Mouse (Mus musculus): ENCODE measurements around the gene Tlk2. TPM values are rescaled to one million over a fixed set of nuclear protein-coding genes. Genes with fewer than 3 reads are reported as not detected.

Gene Tlk2
- polyA plus RNA-seq, 1 experiment from 2014 or later = 29.6 TPM

GRCm38 (mm10) chr11:105292124-105293071 is 113.8 kb downstream of the Tlk2 start, which contains the start of gene Mrc2:
Gene Mrc2, plus strand, starts transcription at chr11:105292643.
- no peaks in the 10 kb centered on the region for H3K9me3 ChIP-seq
- peak within 1 kb of the TSS; percentile 80 for H3K4me3 ChIP-seq (replicated peaks)
- peak within 1 kb of the TSS; percentile 93 for H3K9ac ChIP-seq (replicated peaks)
- H3K4me2 ChIP-seq = peak within 1 kb of the TSS; percentile 90
- H3K4me1 ChIP-seq (replicated peaks) = peaks cover 54% of the 10 kb centered on the region
- H3K36me3 ChIP-seq = peaks cover 29% of the 10 kb centered on the region
- ATAC-seq (ENCODE audit: insufficient number of reproducible peaks, insufficient read depth, low FRiP score, low TSS enrichment, low read depth) = peak; percentile 64
- under 1% methylated on average over 69 of the region's 75 CpGs for WGBS
- H3K27me3 ChIP-seq = no peaks in the 10 kb centered on the region
- peak within 1 kb of the TSS; percentile 99 for H3K27ac ChIP-seq

GRCm38 (mm10) chr11:105293101-105293581 is 114.5 kb downstream of the Tlk2 start:
- ATAC-seq (ENCODE audit: insufficient number of reproducible peaks, insufficient read depth, low FRiP score, low TSS enrichment, low read depth) = peak; percentile 41
- H3K36me3 ChIP-seq = peaks cover 32% of the 10 kb centered on the region
- peak overlapping the region; percentile 90 for H3K4me2 ChIP-seq
- peak overlapping the region; percentile 99 for H3K27ac ChIP-seq
- H3K9me3 ChIP-seq = no peaks in the 10 kb centered on the region
- under 1% methylated on average over 26 of the region's 26 CpGs for WGBS
- H3K27me3 ChIP-seq = no peaks in the 10 kb centered on the region
- H3K4me1 ChIP-seq (replicated peaks) = peaks cover 54% of the 10 kb centered on the region
- peak overlapping the region; percentile 93 for H3K9ac ChIP-seq (replicated peaks)
- peak overlapping the region; percentile 80 for H3K4me3 ChIP-seq (replicated peaks)

- H3K27me3 ChIP-seq = no peaks in the 10 kb centered on the region
- WGBS = 1% methylated on average over 9 of the region's 9 CpGs
- peak overlapping the region; percentile 99 for H3K27ac ChIP-seq
- peaks cover 35% of the 10 kb centered on the region for H3K36me3 ChIP-seq
- H3K9me3 ChIP-seq = no peaks in the 10 kb centered on the region
- H3K4me3 ChIP-seq (replicated peaks) = peak overlapping the region; percentile 80
- H3K9ac ChIP-seq (replicated peaks) = peak overlapping the region; percentile 93
- H3K4me1 ChIP-seq (replicated peaks) = peaks cover 48% of the 10 kb centered on the region
- H3K4me2 ChIP-seq = peak overlapping the region; percentile 90
- ATAC-seq (ENCODE audit: insufficient number of reproducible peaks, insufficient read depth, low FRiP score, low TSS enrichment, low read depth) = no peak
Observed at GRCm38 (mm10) chr11:105293901-105294494, 115.4 kb downstream of the Tlk2 start.

- Histone ChIP-seq H3K4me2 (no peak overlapping the region), H3K9me3 (no peaks in the 10 kb centered on the region), H3K27me3 (no peaks in the 10 kb centered on the region), H3K9ac (replicated peaks) (no peak overlapping the region), H3K4me1 (replicated peaks) (peaks cover 27% of the 10 kb centered on the region), H3K27ac (no peak overlapping the region), H3K4me3 (replicated peaks) (no peak overlapping the region), H3K36me3 (peaks cover 49% of the 10 kb centered on the region)
- ATAC-seq (ENCODE audit: insufficient number of reproducible peaks, insufficient read depth, low FRiP score, low TSS enrichment, low read depth) = no peak
- 88% methylated on average over 10 of the region's 10 CpGs for WGBS
Observed at GRCm38 (mm10) chr11:105296084-105296483, 117.5 kb downstream of the Tlk2 start.

- Histone ChIP-seq H3K9me3 (no peaks in the 10 kb centered on the region), H3K4me1 (replicated peaks) (peaks cover 47% of the 10 kb centered on the region), H3K4me3 (replicated peaks) (no peak overlapping the region), H3K27me3 (no peaks in the 10 kb centered on the region), H3K9ac (replicated peaks) (no peak overlapping the region), H3K27ac (no peak overlapping the region), H3K4me2 (no peak overlapping the region), H3K36me3 (peaks cover 45% of the 10 kb centered on the region)
- 94% methylated on average over 7 of the region's 7 CpGs for WGBS
- ATAC-seq (ENCODE audit: insufficient number of reproducible peaks, insufficient read depth, low FRiP score, low TSS enrichment, low read depth) = no peak
Observed at GRCm38 (mm10) chr11:105310197-105310596, 131.6 kb downstream of the Tlk2 start.

- Histone ChIP-seq H3K27me3 (no peaks in the 10 kb centered on the region), H3K4me2 (peak overlapping the region; percentile 24; the same call in 1 of the 2 replicates), H3K4me1 (replicated peaks) (peaks cover 47% of the 10 kb centered on the region), H3K4me3 (replicated peaks) (no peak overlapping the region), H3K9me3 (no peaks in the 10 kb centered on the region), H3K27ac (peak overlapping the region; percentile 83), H3K9ac (replicated peaks) (no peak overlapping the region), H3K36me3 (peaks cover 42% of the 10 kb centered on the region)
- 65% methylated on average over 24 of the region's 24 CpGs for WGBS
- ATAC-seq (ENCODE audit: insufficient number of reproducible peaks, insufficient read depth, low FRiP score, low TSS enrichment, low read depth) = no peak
Observed at GRCm38 (mm10) chr11:105311291-105311975, 132.8 kb downstream of the Tlk2 start.

GRCm38 (mm10) chr11:105312311-105312942 is 133.8 kb downstream of the Tlk2 start:
- H3K36me3 ChIP-seq = peaks cover 36% of the 10 kb centered on the region
- H3K4me1 ChIP-seq (replicated peaks) = peaks cover 47% of the 10 kb centered on the region
- no peak overlapping the region; the same call in 1 of the 2 replicates for H3K9ac ChIP-seq (replicated peaks)
- no peaks in the 10 kb centered on the region for H3K27me3 ChIP-seq
- peak overlapping the region; percentile 83 for H3K27ac ChIP-seq
- ATAC-seq (ENCODE audit: insufficient number of reproducible peaks, insufficient read depth, low FRiP score, low TSS enrichment, low read depth) = no peak
- no peaks in the 10 kb centered on the region for H3K9me3 ChIP-seq
- H3K4me3 ChIP-seq (replicated peaks) = no peak overlapping the region
- 16% methylated on average over 12 of the region's 12 CpGs for WGBS
- peak overlapping the region; percentile 18; the same call in 1 of the 2 replicates for H3K4me2 ChIP-seq

GRCm38 (mm10) chr11:105312972-105313632 is 134.5 kb downstream of the Tlk2 start:
- H3K4me3 ChIP-seq (replicated peaks) = no peak overlapping the region
- H3K9me3 ChIP-seq = no peaks in the 10 kb centered on the region
- H3K36me3 ChIP-seq = peaks cover 32% of the 10 kb centered on the region
- no peak overlapping the region for H3K9ac ChIP-seq (replicated peaks)
- H3K4me2 ChIP-seq = peak overlapping the region; percentile 17; the same call in 1 of the 2 replicates
- no peaks in the 10 kb centered on the region for H3K27me3 ChIP-seq
- WGBS = 19% methylated on average over 10 of the region's 10 CpGs
- peak; percentile 52; the same call in 1 of the 2 replicates for ATAC-seq (ENCODE audit: insufficient number of reproducible peaks, insufficient read depth, low FRiP score, low TSS enrichment, low read depth)
- H3K27ac ChIP-seq = peak overlapping the region; percentile 83
- peaks cover 47% of the 10 kb centered on the region for H3K4me1 ChIP-seq (replicated peaks)

- ATAC-seq (ENCODE audit: insufficient number of reproducible peaks, insufficient read depth, low FRiP score, low TSS enrichment, low read depth) = no peak
- Histone ChIP-seq H3K9me3 (no peaks in the 10 kb centered on the region), H3K4me1 (replicated peaks) (peaks cover 47% of the 10 kb centered on the region)
Observed at GRCm38 (mm10) chr11:105313633-105314014, 135.0 kb downstream of the Tlk2 start.

GRCm38 (mm10) chr11:105315296-105315695 is 136.7 kb downstream of the Tlk2 start:
- Histone ChIP-seq H3K36me3 (peaks cover 38% of the 10 kb centered on the region), H3K9ac (replicated peaks) (no peak overlapping the region), H3K4me2 (no peak overlapping the region), H3K4me1 (replicated peaks) (peaks cover 44% of the 10 kb centered on the region), H3K27ac (no peak overlapping the region), H3K9me3 (no peaks in the 10 kb centered on the region), H3K4me3 (replicated peaks) (no peak overlapping the region), H3K27me3 (no peaks in the 10 kb centered on the region)
- ATAC-seq (ENCODE audit: insufficient number of reproducible peaks, insufficient read depth, low FRiP score, low TSS enrichment, low read depth) = no peak
- 90% methylated on average over 8 of the region's 8 CpGs for WGBS

More at GRCm38 (mm10) chr11:105313633-105314014, 135.0 kb downstream of the Tlk2 start:
- Histone ChIP-seq H3K9ac (replicated peaks) (0 out of 2 replicates have a peak overlapping the region, but pooled peaks have one; percentile 31), H3K4me2 (peak overlapping the region; percentile 17; the same call in 1 of the 2 replicates), H3K27me3 (no peaks in the 10 kb centered on the region), H3K4me3 (replicated peaks) (no peak overlapping the region), H3K27ac (peak overlapping the region; percentile 83), H3K36me3 (peaks cover 35% of the 10 kb centered on the region)
- WGBS = 27% methylated on average over 8 of the region's 8 CpGs

Data from limb, embryonic 12.5 days (tissue).